Mouse (Mus musculus): Measurements from ENCODE around the gene Mettl7a1. TPM values are rescaled to one million over a fixed set of nuclear protein-coding genes. Genes with fewer than 3 reads are reported as not detected.
"Not testable (repeated sequence)": the region's sequence is repeated elsewhere in the genome, so short reads cannot be mapped to it uniquely, and the experiment has no call there.

Mettl7a1 gene
- polyA plus RNA-seq, 1 experiment from 2014 or later = 3.0 TPM

DNA sequence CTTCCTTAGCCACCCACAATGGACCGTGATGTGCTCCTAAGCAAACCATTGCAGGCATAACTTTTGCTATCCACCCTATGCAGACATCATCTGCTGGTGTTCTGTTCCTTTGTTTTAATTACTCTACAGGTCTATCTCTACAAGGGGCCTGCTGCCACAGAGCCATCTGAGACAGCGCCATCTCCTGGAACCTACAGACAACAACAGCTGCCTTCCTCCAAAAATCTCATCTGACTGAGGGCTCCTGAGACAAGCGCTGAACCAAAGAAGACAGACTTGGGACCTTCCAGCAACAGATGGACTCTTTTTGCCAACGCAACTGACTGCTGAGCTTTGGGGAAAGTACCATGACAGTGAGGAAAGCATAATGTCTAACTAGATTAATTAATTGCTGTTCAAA, 24.1 kb downstream of the Mettl7a1 start:
- H3K9ac ChIP-seq (ENCODE audit: low read length); H3K36me3 ChIP-seq (ENCODE audit: control insufficient read depth, insufficient read depth, low read length); H3K9me3 ChIP-seq (ENCODE audit: control insufficient read depth, low read length); DNase-seq (ENCODE audit: low spot score); H3K27me3 ChIP-seq (ENCODE audit: control insufficient read depth, insufficient read depth, low read length); ATAC-seq (ENCODE audit: insufficient number of reproducible peaks, low FRiP score, low TSS enrichment, low read depth); H3K4me2 ChIP-seq (ENCODE audit: low read depth, severe bottlenecking); H3K4me1 ChIP-seq (ENCODE audit: control insufficient read depth, insufficient read depth, low read length); H3K4me3 ChIP-seq (ENCODE audit: low read depth, low read length); H3K27ac ChIP-seq (replicated peaks; ENCODE audit: low read depth, low read length): not testable (repeated sequence)
- 64% methylated on average over 3 of the region's 4 CpGs for WGBS

DNA sequence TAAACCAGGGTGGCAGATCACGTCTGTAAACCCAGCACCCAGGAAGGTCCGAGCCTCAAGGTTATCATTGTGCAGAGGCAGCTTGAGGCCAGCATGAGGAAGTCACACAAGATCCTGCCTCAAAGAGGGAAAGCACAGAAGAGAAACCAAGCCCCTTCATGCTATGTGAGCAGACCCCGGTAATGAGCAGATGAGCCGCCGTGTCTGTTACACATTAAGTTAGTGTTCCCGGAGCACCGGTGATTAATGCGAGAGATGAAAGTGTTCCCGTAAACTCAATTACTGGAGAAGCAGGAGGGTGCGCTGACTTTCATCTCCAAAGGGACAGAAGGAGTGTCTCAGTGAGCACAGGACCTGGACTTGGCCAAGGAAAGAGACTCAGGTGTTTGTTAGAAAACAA, 25.4 kb downstream of the Mettl7a1 start:
- DNase-seq (ENCODE audit: low spot score) = not testable (repeated sequence)
- WGBS = 18% methylated on average over 10 of the region's 10 CpGs

GRCm38 (mm10) chr15:100330739-100331138, 26.8 kb downstream of the Mettl7a1 start:
- Histone ChIP-seq H3K27ac (replicated peaks; ENCODE audit: low read depth, low read length) (no peak overlapping the region), H3K36me3 (ENCODE audit: control insufficient read depth, insufficient read depth, low read length) (no peaks in the 10 kb centered on the region), H3K9me3 (ENCODE audit: control insufficient read depth, low read length) (no peaks in the 10 kb centered on the region), H3K27me3 (ENCODE audit: control insufficient read depth, insufficient read depth, low read length) (no peaks in the 10 kb centered on the region), H3K4me2 (ENCODE audit: low read depth, severe bottlenecking) (no peak overlapping the region), H3K4me1 (ENCODE audit: control insufficient read depth, insufficient read depth, low read length) (no peaks in the 10 kb centered on the region), H3K9ac (ENCODE audit: low read length) (no peak overlapping the region), H3K4me3 (ENCODE audit: low read depth, low read length) (no peak overlapping the region)
- ATAC-seq (ENCODE audit: insufficient number of reproducible peaks, low FRiP score, low TSS enrichment, low read depth) (no peak), DNase-seq (ENCODE audit: low spot score) (no peak)
- WGBS = 35% methylated on average over 7 of the region's 7 CpGs

More for the DNA sequence above, 25.4 kb downstream of the Mettl7a1 start:
- not testable (repeated sequence) for H3K4me1 ChIP-seq (ENCODE audit: control insufficient read depth, insufficient read depth, low read length); ATAC-seq (ENCODE audit: insufficient number of reproducible peaks, low FRiP score, low TSS enrichment, low read depth); H3K27me3 ChIP-seq (ENCODE audit: control insufficient read depth, insufficient read depth, low read length); H3K27ac ChIP-seq (replicated peaks; ENCODE audit: low read depth, low read length); H3K9ac ChIP-seq (ENCODE audit: low read length); H3K36me3 ChIP-seq (ENCODE audit: control insufficient read depth, insufficient read depth, low read length); H3K4me3 ChIP-seq (ENCODE audit: low read depth, low read length); H3K9me3 ChIP-seq (ENCODE audit: control insufficient read depth, low read length); H3K4me2 ChIP-seq (ENCODE audit: low read depth, severe bottlenecking)

DNA sequence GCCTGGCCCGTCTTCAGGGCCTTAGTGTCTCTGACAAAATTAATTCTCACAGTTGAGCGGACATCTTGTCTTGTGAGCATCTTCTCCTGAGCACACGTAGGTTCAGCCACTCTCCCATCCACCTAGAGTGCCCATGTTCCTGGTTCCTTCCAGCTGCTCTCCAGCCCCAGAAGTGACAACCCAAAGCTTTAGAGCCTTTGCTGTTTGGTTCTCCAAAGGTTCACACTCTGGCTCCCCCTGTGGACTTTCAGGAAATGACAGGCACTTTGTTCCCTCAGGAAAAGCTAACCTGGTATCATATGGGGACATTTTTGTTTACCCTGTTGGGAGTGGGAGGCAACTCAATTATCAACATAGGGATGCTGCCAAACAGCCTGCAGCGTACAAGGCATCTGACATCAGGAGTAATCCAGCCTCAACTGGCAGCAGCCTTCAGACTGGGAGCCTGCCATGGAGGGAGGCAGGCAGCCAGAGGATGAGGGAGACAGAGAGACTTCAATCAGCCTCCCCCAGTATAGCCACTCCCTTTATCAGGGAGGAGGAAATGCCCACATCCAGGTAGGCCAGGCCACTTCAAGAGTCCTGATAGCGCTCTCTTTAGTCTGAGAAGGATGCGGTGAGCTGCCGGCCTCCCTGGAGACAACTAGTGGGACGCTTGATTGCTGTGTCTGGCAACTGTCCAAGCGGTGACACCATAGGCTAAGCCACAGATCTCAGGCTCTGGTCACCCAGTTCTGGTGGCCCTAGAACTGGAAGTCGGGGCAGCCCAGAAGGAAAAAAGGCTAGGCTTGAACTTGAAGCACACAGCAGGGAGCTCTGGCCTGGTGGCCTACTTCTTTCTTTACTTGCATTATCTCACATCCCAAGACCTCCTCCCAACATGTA, 28.4 kb downstream of the Mettl7a1 start:
- H3K27me3 ChIP-seq (ENCODE audit: control insufficient read depth, insufficient read depth, low read length) = not testable (repeated sequence)

GRCm38 (mm10) chr15:100334629-100335028, 30.7 kb downstream of the Mettl7a1 start, which contains the start of gene Mettl7a3:
Mettl7a3 (plus strand) TSS chr15:100334929.
- H3K9ac ChIP-seq (ENCODE audit: low read length) = no peak within 1 kb of the TSS
- no peak within 1 kb of the TSS for H3K4me2 ChIP-seq (ENCODE audit: low read depth, severe bottlenecking)
- ATAC-seq (ENCODE audit: insufficient number of reproducible peaks, low FRiP score, low TSS enrichment, low read depth) (no peak), DNase-seq (ENCODE audit: low spot score) (no peak)
- H3K9me3 ChIP-seq (ENCODE audit: control insufficient read depth, low read length) = no peaks in the 10 kb centered on the region
- 77% methylated on average over 10 of the region's 10 CpGs for WGBS
- no peak within 1 kb of the TSS for H3K27ac ChIP-seq (replicated peaks; ENCODE audit: low read depth, low read length)
- no peaks in the 10 kb centered on the region for H3K27me3 ChIP-seq (ENCODE audit: control insufficient read depth, insufficient read depth, low read length)
- no peaks in the 10 kb centered on the region for H3K4me1 ChIP-seq (ENCODE audit: control insufficient read depth, insufficient read depth, low read length)
- H3K4me3 ChIP-seq (ENCODE audit: low read depth, low read length) = no peak within 1 kb of the TSS
- no peaks in the 10 kb centered on the region for H3K36me3 ChIP-seq (ENCODE audit: control insufficient read depth, insufficient read depth, low read length)

More for the DNA sequence above, 28.4 kb downstream of the Mettl7a1 start:
- H3K36me3 ChIP-seq (ENCODE audit: control insufficient read depth, insufficient read depth, low read length); H3K4me3 ChIP-seq (ENCODE audit: low read depth, low read length); DNase-seq (ENCODE audit: low spot score); ATAC-seq (ENCODE audit: insufficient number of reproducible peaks, low FRiP score, low TSS enrichment, low read depth); H3K27ac ChIP-seq (replicated peaks; ENCODE audit: low read depth, low read length); H3K4me2 ChIP-seq (ENCODE audit: low read depth, severe bottlenecking); H3K4me1 ChIP-seq (ENCODE audit: control insufficient read depth, insufficient read depth, low read length); H3K9ac ChIP-seq (ENCODE audit: low read length); H3K9me3 ChIP-seq (ENCODE audit: control insufficient read depth, low read length): not testable (repeated sequence)
- 27% methylated on average over 2 of the region's 10 CpGs for WGBS

GRCm38 (mm10) chr15:100337328-100337727, 33.4 kb downstream of the Mettl7a1 start:
- not testable (repeated sequence) for H3K27ac ChIP-seq (replicated peaks; ENCODE audit: low read depth, low read length); H3K4me1 ChIP-seq (ENCODE audit: control insufficient read depth, insufficient read depth, low read length); H3K36me3 ChIP-seq (ENCODE audit: control insufficient read depth, insufficient read depth, low read length); ATAC-seq (ENCODE audit: insufficient number of reproducible peaks, low FRiP score, low TSS enrichment, low read depth); DNase-seq (ENCODE audit: low spot score); H3K9ac ChIP-seq (ENCODE audit: low read length); H3K27me3 ChIP-seq (ENCODE audit: control insufficient read depth, insufficient read depth, low read length); H3K4me3 ChIP-seq (ENCODE audit: low read depth, low read length); H3K4me2 ChIP-seq (ENCODE audit: low read depth, severe bottlenecking); H3K9me3 ChIP-seq (ENCODE audit: control insufficient read depth, low read length)

DNA sequence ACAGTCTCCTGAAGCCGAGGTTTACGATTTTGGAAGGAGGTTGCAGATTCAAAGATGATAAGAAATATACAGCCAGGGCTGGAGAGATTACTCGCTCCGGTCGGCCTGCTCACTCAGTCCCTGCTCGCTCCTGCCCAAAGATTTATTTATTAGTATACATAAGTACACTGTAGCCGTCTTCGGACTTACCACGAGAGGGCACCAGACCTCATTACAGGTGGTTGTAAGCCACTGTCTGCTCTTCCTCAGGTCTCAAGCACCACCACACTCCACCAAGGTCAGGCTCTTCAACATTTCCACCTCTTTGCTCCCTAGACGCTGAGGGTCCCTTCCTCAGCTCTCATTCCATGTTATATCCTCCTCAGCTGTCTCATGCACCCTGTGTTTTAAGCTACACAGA, 33.9 kb downstream of the Mettl7a1 start:
- not testable (repeated sequence) for H3K27me3 ChIP-seq (ENCODE audit: control insufficient read depth, insufficient read depth, low read length); H3K4me3 ChIP-seq (ENCODE audit: low read depth, low read length); H3K36me3 ChIP-seq (ENCODE audit: control insufficient read depth, insufficient read depth, low read length); H3K4me2 ChIP-seq (ENCODE audit: low read depth, severe bottlenecking); H3K4me1 ChIP-seq (ENCODE audit: control insufficient read depth, insufficient read depth, low read length); H3K9me3 ChIP-seq (ENCODE audit: control insufficient read depth, low read length); H3K27ac ChIP-seq (replicated peaks; ENCODE audit: low read depth, low read length); ATAC-seq (ENCODE audit: insufficient number of reproducible peaks, low FRiP score, low TSS enrichment, low read depth); H3K9ac ChIP-seq (ENCODE audit: low read length)
- peak; percentile 46 for DNase-seq (ENCODE audit: low spot score)
- WGBS = 25% methylated on average over 7 of the region's 10 CpGs

- not testable (repeated sequence) for H3K4me1 ChIP-seq (ENCODE audit: control insufficient read depth, insufficient read depth, low read length); H3K4me2 ChIP-seq (ENCODE audit: low read depth, severe bottlenecking); H3K4me3 ChIP-seq (ENCODE audit: low read depth, low read length); H3K27ac ChIP-seq (replicated peaks; ENCODE audit: low read depth, low read length); H3K9ac ChIP-seq (ENCODE audit: low read length); DNase-seq (ENCODE audit: low spot score); H3K27me3 ChIP-seq (ENCODE audit: control insufficient read depth, insufficient read depth, low read length); ATAC-seq (ENCODE audit: insufficient number of reproducible peaks, low FRiP score, low TSS enrichment, low read depth); H3K9me3 ChIP-seq (ENCODE audit: control insufficient read depth, low read length); H3K36me3 ChIP-seq (ENCODE audit: control insufficient read depth, insufficient read depth, low read length)
- WGBS = 70% methylated on average over 4 of the region's 5 CpGs
These were observed 37.5 kb downstream of the Mettl7a1 start for GRCm38 (mm10) chr15:100341314-100341980.

Data from limb, embryonic 11.5 days (tissue).